Mouse (Mus musculus) heart, embryonic 12.5 days (tissue): Measurements from ENCODE around the gene Dock2. TPM values are rescaled to one million over a fixed set of nuclear protein-coding genes. Genes with fewer than 3 reads are reported as not detected.

Experiments
- ATAC-seq: fragments of 200-750 bp; cut with Nextera tagmentation; 2 replicates; pipeline ENCODE4 v1.8.0; 2017; ENCODE audit warnings: moderate TSS enrichment, moderate library complexity; ENCODE audit not compliant: insufficient number of reproducible peaks, low FRiP score
- H3K27ac ChIP-seq: fragments of 300-500 bp; sonication (generic); 2 replicates; pipeline ENCODE4 v1.5.1; 2016; ENCODE audit warnings: mild to moderate bottlenecking, moderate library complexity; ENCODE audit not compliant: poor library complexity, severe bottlenecking
- H3K27me3 ChIP-seq: fragments of 300-500 bp; sonication (generic); replicated peaks from 2 replicates; pipeline ENCODE4 v1.6.1; 2016; ENCODE audit warnings: mild to moderate bottlenecking, moderate library complexity
- H3K36me3 ChIP-seq: fragments of 300-500 bp; sonication (generic); 2 replicates; pipeline ENCODE4 v1.6.1; 2016; ENCODE audit warnings: mild to moderate bottlenecking, moderate library complexity
- H3K4me1 ChIP-seq: fragments of 300-500 bp; sonication (generic); replicated peaks from 2 replicates; pipeline ENCODE4 v1.6.1; 2016; ENCODE audit warnings: mild to moderate bottlenecking
- H3K4me2 ChIP-seq: fragments of 300-500 bp; sonication (generic); 2 replicates; pipeline ENCODE4 v1.6.1; 2016; ENCODE audit warnings: mild to moderate bottlenecking, moderate library complexity
- H3K4me3 ChIP-seq: fragments of 300-500 bp; sonication (generic); 2 replicates; pipeline ENCODE4 v1.5.1; 2016; ENCODE audit warnings: mild to moderate bottlenecking
- H3K9ac ChIP-seq: fragments of 300-500 bp; sonication (generic); 2 replicates; pipeline ENCODE4 v1.6.1; 2016; ENCODE audit warnings: mild to moderate bottlenecking, moderate library complexity
- H3K9me3 ChIP-seq: fragments of 300-500 bp; sonication (generic); replicated peaks from 2 replicates; pipeline ENCODE4 v1.6.1; 2016; ENCODE audit warnings: mild to moderate bottlenecking, moderate library complexity
- WGBS: fragments of 180-500 bp; shearing (Covaris S2); methylation state at CpG from one replicate; pipeline ENCODE4 v1.1.7; 2016; 5-methylcytosine and 5-hydroxymethylcytosine counted together
- polyA plus RNA-seq: library from polyadenylated mRNA; unstranded; fragments of >200 nt; fragmentation: Nextera tagmentation; extraction: Ambion mirVana; gene quantifications from 2 replicates; pipeline ENCODE4 v1.2.1, GENCODE M21; 2016

Gene Dock2
- polyA plus RNA-seq, 1 experiment from 2014 or later, result 0.42 TPM

DNA sequence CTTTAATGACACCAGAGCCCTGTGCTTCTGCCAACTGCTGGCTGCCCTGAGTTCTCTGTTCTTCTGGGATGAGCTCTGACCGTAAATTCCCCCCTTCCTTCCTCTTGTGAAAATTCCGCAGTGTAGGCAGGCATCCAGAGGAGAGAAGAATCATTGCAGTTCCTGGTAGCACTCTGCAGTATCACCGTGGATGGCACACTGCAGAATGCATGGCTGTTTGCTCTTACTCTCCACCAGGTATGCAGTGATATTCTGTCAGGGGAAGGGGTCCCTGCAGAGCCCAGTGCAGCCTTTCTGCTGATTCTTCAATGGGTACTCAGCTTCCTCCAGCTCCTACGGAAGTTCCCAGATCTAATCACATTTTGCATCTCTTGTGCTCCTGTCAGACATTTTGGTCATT, 391.6 kb downstream of the Dock2 start:
- H3K27me3 ChIP-seq, result no peaks in the 10 kb centered on the region
- H3K9ac ChIP-seq, result no peak overlapping the region
- no peaks in the 10 kb centered on the region for H3K9me3 ChIP-seq
- H3K4me3 ChIP-seq, result no peak overlapping the region
- H3K4me1 ChIP-seq, result peaks cover 13% of the 10 kb centered on the region
- ATAC-seq, result no peak
- H3K36me3 ChIP-seq, result no peaks in the 10 kb centered on the region
- H3K4me2 ChIP-seq, result no peak overlapping the region
- H3K27ac ChIP-seq, result no peak overlapping the region
- 45% methylated on average over 4 of the region's 4 CpGs for WGBS

DNA sequence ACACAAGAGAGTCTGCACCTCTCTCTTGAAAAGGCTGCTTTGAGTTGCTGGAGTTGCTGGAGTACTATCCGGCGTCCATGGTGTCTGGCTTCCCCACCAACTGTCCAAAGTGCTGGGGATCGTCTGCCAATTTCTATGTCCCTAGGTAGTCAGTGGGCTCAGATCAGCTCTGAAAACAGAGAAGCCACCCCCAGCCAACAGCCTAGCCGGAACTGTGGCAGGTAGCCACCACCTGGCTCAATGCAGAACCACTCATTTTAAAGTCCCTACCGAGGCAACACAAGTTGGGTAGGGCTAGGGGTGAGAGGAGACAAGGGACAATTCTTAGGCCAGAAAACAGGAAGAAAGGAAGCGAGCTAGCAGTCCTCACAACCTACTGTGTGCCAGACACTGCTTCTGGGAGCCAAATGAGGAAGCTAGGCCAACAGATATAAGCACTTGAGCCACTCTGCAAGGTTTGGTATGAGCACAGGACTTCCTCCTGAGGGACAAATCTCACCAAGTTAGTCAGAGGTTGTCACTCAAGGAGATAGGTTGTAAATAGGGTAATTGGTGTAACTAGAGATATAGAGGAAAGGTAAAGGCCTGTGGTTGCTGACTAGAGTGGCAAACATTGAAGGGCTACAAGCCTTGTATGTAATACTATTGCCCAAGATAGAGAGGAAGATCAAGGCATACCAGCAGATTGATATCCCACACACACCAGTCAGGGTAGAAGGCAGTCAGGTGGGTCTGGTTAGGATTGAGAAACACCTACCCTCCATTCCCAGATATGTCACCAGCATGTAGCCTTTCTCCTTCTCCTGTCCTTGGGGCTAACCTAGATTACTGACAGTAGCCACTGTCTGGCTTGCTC, 394.2 kb downstream of the Dock2 start:
- H3K27me3 ChIP-seq, result no peaks in the 10 kb centered on the region
- no peak overlapping the region for H3K4me3 ChIP-seq
- no peak for ATAC-seq
- H3K9ac ChIP-seq, result no peak overlapping the region
- H3K9me3 ChIP-seq, result no peaks in the 10 kb centered on the region
- H3K27ac ChIP-seq, result no peak overlapping the region
- 74% methylated on average over 6 of the region's 6 CpGs for WGBS
- no peak overlapping the region for H3K4me2 ChIP-seq
- no peaks in the 10 kb centered on the region for H3K36me3 ChIP-seq
- H3K4me1 ChIP-seq, result peaks cover 13% of the 10 kb centered on the region

DNA sequence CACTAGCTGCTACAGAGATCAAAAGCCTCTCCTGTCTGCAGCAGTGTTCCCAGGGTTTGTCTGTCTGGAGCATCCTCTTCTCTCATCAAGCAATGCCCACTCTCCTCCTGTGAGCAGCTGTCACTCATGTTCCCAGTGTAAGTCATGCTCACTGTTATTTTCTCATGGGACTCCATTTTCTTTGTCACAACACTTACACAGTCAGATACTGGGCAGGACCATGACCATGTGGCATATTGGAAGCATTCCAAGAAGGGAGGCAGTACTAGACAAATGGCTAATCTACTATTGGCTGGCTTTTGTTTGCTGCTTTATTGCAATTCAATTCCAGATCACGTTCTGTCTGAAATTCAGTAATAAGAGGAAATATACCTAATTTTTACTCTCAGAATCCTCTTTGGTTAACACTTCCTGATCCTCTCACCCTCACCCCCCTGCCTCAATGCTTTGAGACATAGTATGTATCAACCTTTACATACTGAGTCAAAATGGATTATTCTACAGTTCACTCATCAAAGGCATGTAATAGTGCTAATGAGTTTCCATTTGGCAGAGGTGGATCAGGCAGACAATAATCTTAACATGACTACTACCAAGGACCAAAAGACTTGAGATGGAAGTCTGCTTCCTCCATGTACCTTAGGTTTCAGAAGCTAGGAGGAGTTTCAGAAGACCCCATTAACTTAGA, 398.5 kb downstream of the Dock2 start:
- Histone ChIP-seq H3K27ac (no peak overlapping the region), H3K27me3 (no peaks in the 10 kb centered on the region), H3K4me2 (no peak overlapping the region), H3K4me3 (no peak overlapping the region), H3K9me3 (no peaks in the 10 kb centered on the region; the same call in 1 of the 2 replicates), H3K9ac (no peak overlapping the region), H3K36me3 (no peaks in the 10 kb centered on the region), H3K4me1 (peaks cover 11% of the 10 kb centered on the region)
- 65% methylated on average over 1 of the region's 1 CpGs for WGBS
- ATAC-seq, result no peak

DNA sequence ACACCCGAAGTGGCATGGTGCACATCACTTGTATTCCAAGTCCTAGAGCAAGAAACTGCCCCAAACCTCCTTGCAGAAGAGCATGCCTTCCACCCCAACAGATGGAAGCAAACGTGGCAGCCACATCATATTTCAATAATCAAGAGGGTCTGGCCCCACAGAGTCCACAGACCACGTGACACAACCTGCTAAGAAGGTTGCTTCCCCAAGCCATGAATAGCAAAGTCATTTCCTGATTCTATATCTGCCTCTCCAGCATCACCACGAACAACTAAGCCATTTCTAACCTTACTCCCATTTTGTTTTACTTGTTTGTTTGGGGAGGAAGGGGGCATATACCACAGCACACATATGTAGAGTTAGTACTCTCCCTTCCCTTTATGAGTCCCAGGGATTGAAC, 399.5 kb downstream of the Dock2 start:
- Histone ChIP-seq H3K4me1 (peaks cover 1% of the 10 kb centered on the region; the same call in 1 of the 2 replicates), H3K9ac (no peak overlapping the region), H3K4me2 (no peak overlapping the region), H3K27me3 (no peaks in the 10 kb centered on the region), H3K36me3 (no peaks in the 10 kb centered on the region), H3K27ac (no peak overlapping the region), H3K4me3 (no peak overlapping the region), H3K9me3 (no peaks in the 10 kb centered on the region; the same call in 1 of the 2 replicates)
- 65% methylated on average over 4 of the region's 4 CpGs for WGBS
- ATAC-seq, result no peak

DNA sequence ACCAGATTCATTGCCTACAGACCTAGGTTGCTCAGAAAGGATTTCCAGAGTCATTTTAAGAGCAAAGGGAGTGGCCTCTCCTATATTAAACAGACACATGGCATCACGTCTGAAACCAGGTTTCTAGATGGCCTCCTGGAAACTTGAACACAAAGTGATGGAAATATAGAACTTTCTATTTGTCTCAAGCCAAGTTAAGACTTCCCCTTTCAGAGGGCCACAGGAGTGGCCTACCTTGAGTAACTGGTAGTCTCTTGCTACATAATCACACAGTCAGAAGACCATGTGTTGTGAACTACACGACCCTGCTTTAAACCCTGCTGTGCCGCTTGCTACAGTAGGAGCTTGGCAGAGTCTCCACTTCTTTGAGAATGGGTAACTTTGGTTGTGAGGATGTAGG, 400.2 kb downstream of the Dock2 start:
- H3K9me3 ChIP-seq, result no peaks in the 10 kb centered on the region; the same call in 1 of the 2 replicates
- WGBS, result 82% methylated on average over 3 of the region's 3 CpGs
- no peak overlapping the region for H3K27ac ChIP-seq

DNA sequence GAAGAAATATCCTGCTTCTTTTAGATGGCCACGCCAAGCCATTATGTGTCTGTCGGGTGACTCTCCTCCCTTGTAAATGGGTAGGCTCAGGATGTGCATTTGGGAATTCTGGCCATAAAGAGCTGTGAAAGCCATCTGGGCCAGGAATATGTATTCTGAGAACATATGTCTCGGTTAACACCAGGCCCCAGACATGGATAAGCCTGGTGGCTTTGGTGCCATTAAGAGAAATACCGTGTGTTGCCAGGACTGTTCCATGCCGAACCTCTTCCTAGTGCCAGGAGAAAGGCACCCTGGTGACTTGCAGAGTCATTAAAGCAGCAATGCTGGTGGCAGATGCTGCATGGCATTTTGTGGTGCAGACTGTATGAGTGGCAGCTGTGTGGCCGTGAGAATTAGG, 406.0 kb downstream of the Dock2 start:
- no peak overlapping the region for H3K27ac ChIP-seq
- no peaks in the 10 kb centered on the region for H3K36me3 ChIP-seq
- H3K9me3 ChIP-seq, result no peaks in the 10 kb centered on the region; the same call in 1 of the 2 replicates
- H3K27me3 ChIP-seq, result no peaks in the 10 kb centered on the region
- H3K4me1 ChIP-seq, result no peaks in the 10 kb centered on the region
- ATAC-seq, result no peak
- no peak overlapping the region for H3K4me2 ChIP-seq
- 84% methylated on average over 6 of the region's 6 CpGs for WGBS
- H3K4me3 ChIP-seq, result no peak overlapping the region
- no peak overlapping the region for H3K9ac ChIP-seq

More for the DNA sequence above, 400.2 kb downstream of the Dock2 start:
- no peak overlapping the region for H3K4me2 ChIP-seq
- no peaks in the 10 kb centered on the region for H3K36me3 ChIP-seq
- no peak overlapping the region for H3K9ac ChIP-seq
- ATAC-seq, result no peak
- no peak overlapping the region for H3K4me3 ChIP-seq
- no peaks in the 10 kb centered on the region for H3K27me3 ChIP-seq
- no peaks in the 10 kb centered on the region for H3K4me1 ChIP-seq

DNA sequence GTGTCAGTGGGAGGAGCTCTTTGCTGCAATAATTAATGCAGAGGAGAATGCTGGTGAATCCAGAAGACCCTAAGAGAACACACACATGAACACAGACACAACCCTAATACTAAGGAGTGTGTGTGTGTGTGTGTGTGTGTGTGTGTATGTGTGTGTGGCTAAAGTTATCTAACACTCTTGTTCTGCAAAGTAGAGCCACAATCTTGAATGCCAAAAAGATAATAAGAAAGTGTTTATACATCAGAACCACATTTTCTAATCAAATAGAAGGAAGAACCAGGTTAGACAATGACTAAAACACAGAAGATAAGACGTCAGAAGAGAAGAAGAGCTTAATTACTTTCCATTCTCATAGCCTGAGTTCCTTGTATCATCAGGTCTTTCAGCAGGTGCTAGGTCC, 408.1 kb downstream of the Dock2 start:
- no peak overlapping the region for H3K4me3 ChIP-seq
- H3K9ac ChIP-seq, result no peak overlapping the region
- H3K27me3 ChIP-seq, result no peaks in the 10 kb centered on the region
- H3K27ac ChIP-seq, result no peak overlapping the region
- no peak overlapping the region for H3K4me2 ChIP-seq
- 58% methylated on average over 1 of the region's 1 CpGs for WGBS
- no peaks in the 10 kb centered on the region for H3K36me3 ChIP-seq
- no peak for ATAC-seq
- H3K9me3 ChIP-seq, result no peaks in the 10 kb centered on the region
- H3K4me1 ChIP-seq, result no peaks in the 10 kb centered on the region

DNA sequence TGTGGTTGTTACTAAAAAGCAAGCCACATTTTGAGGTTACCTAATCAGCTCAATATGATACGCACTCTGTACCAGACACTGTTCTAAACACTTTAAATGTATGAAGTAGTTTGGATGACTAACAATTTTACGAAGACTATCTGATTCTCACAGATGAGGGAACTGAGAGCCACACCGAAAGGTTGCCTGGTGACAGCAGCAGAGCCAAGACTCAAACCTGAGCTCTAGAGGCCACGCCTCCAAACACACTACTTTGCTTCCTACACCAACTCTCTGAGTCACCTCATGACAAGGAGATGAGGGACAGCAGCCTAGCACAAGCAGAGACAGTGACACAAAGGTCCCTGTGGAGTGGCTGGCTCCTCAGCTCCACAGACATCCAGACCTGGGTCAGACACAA, 411.5 kb downstream of the Dock2 start:
- Histone ChIP-seq H3K9ac (no peak overlapping the region), H3K4me1 (no peaks in the 10 kb centered on the region), H3K27me3 (no peaks in the 10 kb centered on the region), H3K9me3 (no peaks in the 10 kb centered on the region), H3K27ac (no peak overlapping the region), H3K4me2 (no peak overlapping the region), H3K4me3 (no peak overlapping the region), H3K36me3 (no peaks in the 10 kb centered on the region)
- WGBS, result 64% methylated on average over 4 of the region's 4 CpGs
- no peak for ATAC-seq

DNA sequence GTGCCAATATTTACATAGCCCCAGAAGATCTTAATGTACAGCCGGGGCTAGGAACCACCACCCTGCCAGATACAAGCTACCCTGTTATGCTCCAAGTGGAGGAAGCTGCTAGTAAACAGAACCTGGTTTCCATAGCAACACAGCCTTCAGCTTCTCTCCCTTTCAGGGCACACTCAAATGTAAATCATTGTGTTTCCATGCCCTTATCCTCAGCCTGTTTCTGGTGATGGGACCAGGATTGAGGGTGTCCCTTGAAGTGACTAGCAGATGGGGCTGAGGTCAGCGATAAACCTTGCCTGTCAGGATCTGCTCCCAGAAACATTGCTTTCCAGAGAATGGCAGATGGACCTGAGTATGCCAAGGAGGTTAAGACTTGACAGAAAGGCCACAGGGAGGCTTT, 427.6 kb downstream of the Dock2 start:
- Histone ChIP-seq H3K27ac (no peak overlapping the region), H3K9ac (no peak overlapping the region), H3K36me3 (no peaks in the 10 kb centered on the region), H3K9me3 (no peaks in the 10 kb centered on the region), H3K4me2 (no peak overlapping the region), H3K27me3 (no peaks in the 10 kb centered on the region), H3K4me3 (no peak overlapping the region), H3K4me1 (no peaks in the 10 kb centered on the region; the same call in 1 of the 2 replicates)
- no peak for ATAC-seq
- 56% methylated on average over 2 of the region's 2 CpGs for WGBS

DNA sequence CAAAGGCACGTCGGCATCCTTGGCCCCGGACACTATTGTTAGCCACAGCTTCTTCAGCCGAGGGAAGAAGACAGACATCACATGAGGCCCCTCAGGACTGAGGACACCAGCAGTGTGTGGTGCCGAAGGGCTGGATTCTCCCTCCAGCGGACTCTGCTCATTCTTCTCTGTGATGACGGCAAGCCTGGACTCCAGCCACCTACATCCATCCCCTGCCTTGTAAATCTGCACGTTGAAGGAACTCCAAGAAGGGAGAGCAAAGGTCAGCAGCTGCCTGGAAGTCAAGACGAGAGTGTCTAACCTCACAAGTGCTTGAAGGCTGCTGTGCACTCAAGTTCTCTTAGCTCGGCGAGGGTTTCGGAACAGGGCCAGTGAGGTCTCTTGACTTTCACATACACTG, 428.3 kb downstream of the Dock2 start:
- Histone ChIP-seq H3K4me3 (no peak overlapping the region), H3K27ac (no peak overlapping the region)

DNA sequence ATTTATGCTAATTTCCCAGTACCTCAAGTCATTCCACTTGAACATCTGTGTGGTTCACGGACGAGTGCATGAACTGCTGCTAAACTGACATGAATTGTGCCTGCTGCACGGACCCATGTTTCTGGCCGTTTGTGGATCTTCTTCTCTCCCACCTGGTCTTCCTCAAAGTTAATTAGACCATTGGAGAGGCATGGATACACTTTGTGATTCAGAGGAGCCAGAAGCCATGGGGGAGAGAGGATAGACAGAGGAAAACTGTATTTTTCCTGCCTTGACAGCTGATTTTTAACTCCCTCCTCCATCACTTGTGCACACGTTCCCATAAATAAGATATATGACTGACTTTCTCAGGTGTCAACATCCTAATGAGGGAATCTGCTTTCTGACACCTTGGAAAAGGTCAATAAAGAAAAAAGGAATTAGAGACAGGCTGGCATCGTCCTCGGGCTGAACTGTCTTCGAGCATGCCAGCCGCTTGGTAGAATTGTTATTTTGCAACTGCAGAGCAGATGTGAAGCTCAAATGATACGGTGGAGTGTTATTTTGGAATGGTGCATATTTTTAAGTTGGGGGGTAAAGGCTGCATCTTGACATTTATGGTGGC, 434.1 kb downstream of the Dock2 start:
- WGBS, result 87% methylated on average over 10 of the region's 10 CpGs
- Histone ChIP-seq H3K4me2 (no peak overlapping the region), H3K4me1 (peaks cover 9% of the 10 kb centered on the region), H3K9me3 (no peaks in the 10 kb centered on the region), H3K9ac (no peak overlapping the region), H3K27me3 (no peaks in the 10 kb centered on the region), H3K27ac (no peak overlapping the region), H3K36me3 (no peaks in the 10 kb centered on the region), H3K4me3 (no peak overlapping the region)
- ATAC-seq, result no peak

More for the DNA sequence above, 428.3 kb downstream of the Dock2 start:
- H3K27me3 ChIP-seq, result no peaks in the 10 kb centered on the region
- no peak overlapping the region for H3K4me2 ChIP-seq
- 61% methylated on average over 12 of the region's 12 CpGs for WGBS
- no peak for ATAC-seq
- H3K9me3 ChIP-seq, result no peaks in the 10 kb centered on the region
- H3K9ac ChIP-seq, result no peak overlapping the region
- H3K4me1 ChIP-seq, result no peaks in the 10 kb centered on the region; the same call in 1 of the 2 replicates
- H3K36me3 ChIP-seq, result no peaks in the 10 kb centered on the region
